Mouse (Mus musculus) megakaryocyte, embryonic 14.5 days (primary cell): ENCODE measurements around the gene Kcna2.

Experiments
- FLI1 ChIP-seq: IDR thresholded peaks from 2 replicates; pipeline ENCODE4 v1.6.1; 2012; ENCODE audit warnings: low read length, inconsistent platforms, mixed read lengths
- GATA1 ChIP-seq: IDR thresholded peaks from 3 replicates; pipeline ENCODE4 v1.6.1; 2012; ENCODE audit warnings: mixed read lengths, low read length, inconsistent platforms, borderline replicate concordance

DNA sequence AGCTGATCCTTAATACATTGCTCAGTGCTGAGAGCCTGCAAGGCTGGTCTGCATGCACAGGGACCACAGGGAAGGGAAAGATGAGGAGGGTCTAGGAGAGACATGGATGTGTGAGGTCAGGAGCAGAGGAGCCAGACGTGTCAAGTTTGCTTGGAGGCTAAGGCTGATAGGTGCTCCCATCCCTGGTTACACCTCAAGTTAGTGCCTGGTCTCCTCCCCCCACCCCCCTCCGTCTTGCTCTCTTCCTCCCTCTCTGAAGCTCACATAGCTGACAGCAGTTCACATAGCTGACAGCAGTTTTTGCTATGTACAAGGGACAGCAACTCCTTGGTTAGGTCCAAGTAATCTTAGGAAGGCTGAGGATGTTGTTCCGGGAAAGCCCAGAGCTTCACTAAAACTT lies 11.5 kb upstream of the Kcna2 start:
- no peak for TF ChIP-seq GATA1
- no peak for TF ChIP-seq FLI1
